Mouse (Mus musculus): ENCODE measurements around the gene Ptprr.
A peak's percentile ranks its signal among the peaks of the same experiment; 100 is the strongest.

The Ptprr gene

GRCm38 (mm10) chr10:116201542-116201941 lies 183.5 kb downstream of the Ptprr start:
- DNase-seq, result peak; percentile 63

GRCm38 (mm10) chr10:116205580-116206358 lies 187.8 kb downstream of the Ptprr start:
- DNase-seq, result peak; percentile 98

GRCm38 (mm10) chr10:116206449-116206848 lies 188.4 kb downstream of the Ptprr start:
- DNase-seq, result peak; percentile 98

GRCm38 (mm10) chr10:116207987-116208726 lies 190.1 kb downstream of the Ptprr start:
- peak; percentile 91 for DNase-seq

- DNase-seq, result peak; percentile 97
Measured at GRCm38 (mm10) chr10:116208727-116209115, 190.7 kb downstream of the Ptprr start.

GRCm38 (mm10) chr10:116212127-116212526 lies 194.1 kb downstream of the Ptprr start:
- peak; percentile 92 for DNase-seq

- DNase-seq, result peak; percentile 95
Measured at GRCm38 (mm10) chr10:116220336-116221118, 202.5 kb downstream of the Ptprr start.

- no peak for DNase-seq
Measured at GRCm38 (mm10) chr10:116235299-116235698, 217.3 kb downstream of the Ptprr start.

- DNase-seq, result no peak
Measured at GRCm38 (mm10) chr10:116242200-116242599, 224.2 kb downstream of the Ptprr start.

- DNase-seq, result peak; percentile 93
Measured at GRCm38 (mm10) chr10:116243373-116243772, 225.4 kb downstream of the Ptprr start.

GRCm38 (mm10) chr10:116245632-116246031 lies 227.6 kb downstream of the Ptprr start:
- DNase-seq, result peak; percentile 87

GRCm38 (mm10) chr10:116252668-116253067 lies 234.7 kb downstream of the Ptprr start:
- peak; percentile 95 for DNase-seq

GRCm38 (mm10) chr10:116253972-116254371 lies 236.0 kb downstream of the Ptprr start:
- peak; percentile 91 for DNase-seq

- peak; percentile 39 for DNase-seq
Measured at GRCm38 (mm10) chr10:116259298-116259697, 241.3 kb downstream of the Ptprr start.

- DNase-seq, result peak; percentile 96
Measured at GRCm38 (mm10) chr10:116260658-116261433, 242.8 kb downstream of the Ptprr start.

GRCm38 (mm10) chr10:116261559-116261958 lies 243.5 kb downstream of the Ptprr start:
- peak; percentile 90 for DNase-seq

GRCm38 (mm10) chr10:116264521-116264920 lies 246.5 kb downstream of the Ptprr start:
- peak; percentile 87 for DNase-seq

GRCm38 (mm10) chr10:116266561-116267433 lies 248.8 kb downstream of the Ptprr start:
- DNase-seq, result peak; percentile 98

- peak; percentile 88 for DNase-seq
Measured at GRCm38 (mm10) chr10:116267434-116267822, 249.4 kb downstream of the Ptprr start.

GRCm38 (mm10) chr10:116268343-116268742 lies 250.3 kb downstream of the Ptprr start:
- peak; percentile 27 for DNase-seq
